Mouse (Mus musculus): ENCODE results near the gene Btnl10.

DNA sequence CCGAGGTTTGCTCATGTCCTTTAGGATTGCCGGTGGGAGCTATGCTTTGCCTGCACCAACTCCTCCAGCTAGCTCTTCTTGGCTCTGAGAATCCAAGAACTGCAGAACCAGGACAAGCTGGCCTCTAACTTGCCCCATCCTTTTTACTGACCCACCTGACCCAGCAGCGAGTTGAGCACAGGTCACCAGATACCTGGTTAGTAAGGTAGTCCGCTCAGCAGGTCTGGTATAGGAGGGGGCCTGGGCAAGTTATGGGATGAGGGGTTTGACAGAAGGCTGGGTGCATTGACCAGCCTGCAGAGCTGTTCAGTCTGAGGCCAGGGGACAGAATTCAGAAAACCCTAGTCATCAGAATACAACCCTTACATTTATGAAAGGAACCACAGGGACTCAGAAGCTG lies 11.3 kb downstream of the Btnl10 start:
- TF ChIP-seq CTCF (IDR thresholded peaks at IDR 0.05; ENCODE audit: insufficient read depth, low read depth, low read length) = no peak
- TF ChIP-seq POLR2A (IDR thresholded peaks at IDR 0.05; ENCODE audit: insufficient read depth, low read depth, low read length) = no peak
